Mouse (Mus musculus): Measurements from ENCODE around the gene Crtc1. TPM values are rescaled to one million over a fixed set of nuclear protein-coding genes. Genes with fewer than 3 reads are reported as not detected.

The Crtc1 gene
- polyA plus RNA-seq, 1 experiment, result 7.7 TPM

- H3K9ac ChIP-seq (ENCODE audit: low read depth, poor library complexity, severe bottlenecking), result no peak overlapping the region
- no peak overlapping the region for H3K27ac ChIP-seq (ENCODE audit: insufficient read depth, low read length)
- TF ChIP-seq EP300 (IDR thresholded peaks at IDR 0.05; ENCODE audit: insufficient read depth, low read depth, low read length), result no peak
- TF ChIP-seq POLR2A (IDR thresholded peaks at IDR 0.05; ENCODE audit: insufficient read depth, low read length), result no peak
- H3K9me3 ChIP-seq (replicated peaks; ENCODE audit: control insufficient read depth, insufficient read depth, low read length, poor library complexity, severe bottlenecking), result no peaks in the 10 kb centered on the region
- H3K4me3 ChIP-seq (ENCODE audit: low read depth, low read length), result no peak overlapping the region
- H3K4me1 ChIP-seq (ENCODE audit: control insufficient read depth, insufficient read depth, low read length), result no peaks in the 10 kb centered on the region
- no peaks in the 10 kb centered on the region for H3K27me3 ChIP-seq (ENCODE audit: control insufficient read depth, insufficient read depth, low read length, poor library complexity, severe bottlenecking)
- H3K36me3 ChIP-seq (ENCODE audit: control insufficient read depth, insufficient read depth, low read length, poor library complexity, severe bottlenecking), result no peaks in the 10 kb centered on the region
These were observed 30.6 kb upstream of the Crtc1 start for GRCm38 (mm10) chr8:70469938-70470337.

- no peaks in the 10 kb centered on the region for H3K9me3 ChIP-seq (replicated peaks; ENCODE audit: control insufficient read depth, insufficient read depth, low read length, poor library complexity, severe bottlenecking)
- H3K4me1 ChIP-seq (ENCODE audit: control insufficient read depth, insufficient read depth, low read length), result no peaks in the 10 kb centered on the region
- no peaks in the 10 kb centered on the region for H3K36me3 ChIP-seq (ENCODE audit: control insufficient read depth, insufficient read depth, low read length, poor library complexity, severe bottlenecking)
- H3K4me3 ChIP-seq (ENCODE audit: low read depth, low read length), result no peak overlapping the region
- no peak for TF ChIP-seq POLR2A (IDR thresholded peaks at IDR 0.05; ENCODE audit: insufficient read depth, low read length)
- no peak overlapping the region for H3K9ac ChIP-seq (ENCODE audit: low read depth, poor library complexity, severe bottlenecking)
- H3K27ac ChIP-seq (ENCODE audit: insufficient read depth, low read length), result no peak overlapping the region
- no peaks in the 10 kb centered on the region for H3K27me3 ChIP-seq (ENCODE audit: control insufficient read depth, insufficient read depth, low read length, poor library complexity, severe bottlenecking)
These were observed 30.0 kb upstream of the Crtc1 start for GRCm38 (mm10) chr8:70469295-70469916.

- no peak for TF ChIP-seq CTCF (IDR thresholded peaks at IDR 0.05; ENCODE audit: low read depth, low read length)
- no peak for TF ChIP-seq EP300 (IDR thresholded peaks at IDR 0.05; ENCODE audit: insufficient read depth, low read depth, low read length)
- no peak for TF ChIP-seq POLR2A (IDR thresholded peaks at IDR 0.05; ENCODE audit: insufficient read depth, low read length)
- Histone ChIP-seq H3K27me3 (ENCODE audit: control insufficient read depth, insufficient read depth, low read length, poor library complexity, severe bottlenecking) (no peaks in the 10 kb centered on the region), H3K9me3 (replicated peaks; ENCODE audit: control insufficient read depth, insufficient read depth, low read length, poor library complexity, severe bottlenecking) (no peaks in the 10 kb centered on the region), H3K36me3 (ENCODE audit: control insufficient read depth, insufficient read depth, low read length, poor library complexity, severe bottlenecking) (no peaks in the 10 kb centered on the region), H3K4me1 (ENCODE audit: control insufficient read depth, insufficient read depth, low read length) (no peaks in the 10 kb centered on the region), H3K9ac (ENCODE audit: low read depth, poor library complexity, severe bottlenecking) (no peak overlapping the region), H3K4me3 (ENCODE audit: low read depth, low read length) (no peak overlapping the region), H3K27ac (ENCODE audit: insufficient read depth, low read length) (no peak overlapping the region)
These were observed 29.4 kb upstream of the Crtc1 start for GRCm38 (mm10) chr8:70468733-70469132.

- no peaks in the 10 kb centered on the region for H3K9me3 ChIP-seq (replicated peaks; ENCODE audit: control insufficient read depth, insufficient read depth, low read length, poor library complexity, severe bottlenecking)
- H3K4me1 ChIP-seq (ENCODE audit: control insufficient read depth, insufficient read depth, low read length), result no peaks in the 10 kb centered on the region
- no peak overlapping the region for H3K9ac ChIP-seq (ENCODE audit: low read depth, poor library complexity, severe bottlenecking)
- no peaks in the 10 kb centered on the region for H3K36me3 ChIP-seq (ENCODE audit: control insufficient read depth, insufficient read depth, low read length, poor library complexity, severe bottlenecking)
- no peak overlapping the region for H3K4me3 ChIP-seq (ENCODE audit: low read depth, low read length)
- H3K27me3 ChIP-seq (ENCODE audit: control insufficient read depth, insufficient read depth, low read length, poor library complexity, severe bottlenecking), result no peaks in the 10 kb centered on the region
- TF ChIP-seq EP300 (IDR thresholded peaks at IDR 0.05; ENCODE audit: insufficient read depth, low read depth, low read length) (no peak), CTCF (IDR thresholded peaks at IDR 0.05; ENCODE audit: low read depth, low read length) (no peak), POLR2A (IDR thresholded peaks at IDR 0.05; ENCODE audit: insufficient read depth, low read length) (no peak)
- no peak overlapping the region for H3K27ac ChIP-seq (ENCODE audit: insufficient read depth, low read length)
These were observed 28.5 kb upstream of the Crtc1 start for GRCm38 (mm10) chr8:70467907-70468306.

- Histone ChIP-seq H3K27me3 (ENCODE audit: control insufficient read depth, insufficient read depth, low read length, poor library complexity, severe bottlenecking) (no peaks in the 10 kb centered on the region), H3K4me3 (ENCODE audit: low read depth, low read length) (no peak overlapping the region), H3K9me3 (replicated peaks; ENCODE audit: control insufficient read depth, insufficient read depth, low read length, poor library complexity, severe bottlenecking) (no peaks in the 10 kb centered on the region), H3K9ac (ENCODE audit: low read depth, poor library complexity, severe bottlenecking) (no peak overlapping the region), H3K36me3 (ENCODE audit: control insufficient read depth, insufficient read depth, low read length, poor library complexity, severe bottlenecking) (no peaks in the 10 kb centered on the region), H3K27ac (ENCODE audit: insufficient read depth, low read length) (no peak overlapping the region), H3K4me1 (ENCODE audit: control insufficient read depth, insufficient read depth, low read length) (no peaks in the 10 kb centered on the region)
- TF ChIP-seq EP300 (IDR thresholded peaks at IDR 0.05; ENCODE audit: insufficient read depth, low read depth, low read length), result no peak
- no peak for TF ChIP-seq CTCF (IDR thresholded peaks at IDR 0.05; ENCODE audit: low read depth, low read length)
- no peak for TF ChIP-seq POLR2A (IDR thresholded peaks at IDR 0.05; ENCODE audit: insufficient read depth, low read length)
These were observed 27.9 kb upstream of the Crtc1 start for GRCm38 (mm10) chr8:70467229-70467725.

GRCm38 (mm10) chr8:70466771-70467170 is 27.4 kb upstream of the Crtc1 start:
- Histone ChIP-seq H3K9me3 (replicated peaks; ENCODE audit: control insufficient read depth, insufficient read depth, low read length, poor library complexity, severe bottlenecking) (no peaks in the 10 kb centered on the region), H3K4me3 (ENCODE audit: low read depth, low read length) (no peak overlapping the region), H3K4me1 (ENCODE audit: control insufficient read depth, insufficient read depth, low read length) (no peaks in the 10 kb centered on the region), H3K36me3 (ENCODE audit: control insufficient read depth, insufficient read depth, low read length, poor library complexity, severe bottlenecking) (no peaks in the 10 kb centered on the region), H3K27me3 (ENCODE audit: control insufficient read depth, insufficient read depth, low read length, poor library complexity, severe bottlenecking) (no peaks in the 10 kb centered on the region), H3K9ac (ENCODE audit: low read depth, poor library complexity, severe bottlenecking) (no peak overlapping the region), H3K27ac (ENCODE audit: insufficient read depth, low read length) (no peak overlapping the region)
- TF ChIP-seq CTCF (IDR thresholded peaks at IDR 0.05; ENCODE audit: low read depth, low read length), result no peak
- no peak for TF ChIP-seq EP300 (IDR thresholded peaks at IDR 0.05; ENCODE audit: insufficient read depth, low read depth, low read length)

All from ES-Bruce4 (cell line).